Mouse (Mus musculus): Measurements from ENCODE around the gene Phc1. TPM values are rescaled to one million over a fixed set of nuclear protein-coding genes. Genes with fewer than 3 reads are reported as not detected.

The Phc1 gene
- total and polyA plus RNA-seq, 2 experiments from 2014 or later, result 26.8 to 60.5 TPM

DNA sequence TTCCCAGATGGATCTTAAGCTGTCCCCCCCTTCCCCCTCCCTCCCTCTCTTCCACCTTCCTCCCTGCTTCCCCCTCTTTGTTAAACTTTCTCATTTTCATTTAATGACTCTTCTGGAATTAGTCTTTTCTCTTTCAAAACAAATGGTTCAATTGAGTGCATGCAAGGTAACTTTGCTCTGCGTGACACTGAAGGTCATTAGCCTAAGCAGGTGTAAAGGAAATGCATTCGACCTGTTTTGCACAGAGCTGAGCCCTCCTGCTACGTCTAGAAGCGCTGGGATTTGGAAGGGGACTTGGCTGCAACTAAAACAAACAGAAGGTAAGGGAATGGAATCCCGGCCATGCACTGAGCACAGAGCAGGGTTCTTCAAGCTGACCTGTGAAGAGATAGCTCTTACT is 1.8 kb upstream of the Phc1 start:
- no peak for ATAC-seq (ENCODE audit: low FRiP score)
- TF ChIP-seq CTCF (IDR thresholded peaks at IDR 0.05), result no peak

DNA sequence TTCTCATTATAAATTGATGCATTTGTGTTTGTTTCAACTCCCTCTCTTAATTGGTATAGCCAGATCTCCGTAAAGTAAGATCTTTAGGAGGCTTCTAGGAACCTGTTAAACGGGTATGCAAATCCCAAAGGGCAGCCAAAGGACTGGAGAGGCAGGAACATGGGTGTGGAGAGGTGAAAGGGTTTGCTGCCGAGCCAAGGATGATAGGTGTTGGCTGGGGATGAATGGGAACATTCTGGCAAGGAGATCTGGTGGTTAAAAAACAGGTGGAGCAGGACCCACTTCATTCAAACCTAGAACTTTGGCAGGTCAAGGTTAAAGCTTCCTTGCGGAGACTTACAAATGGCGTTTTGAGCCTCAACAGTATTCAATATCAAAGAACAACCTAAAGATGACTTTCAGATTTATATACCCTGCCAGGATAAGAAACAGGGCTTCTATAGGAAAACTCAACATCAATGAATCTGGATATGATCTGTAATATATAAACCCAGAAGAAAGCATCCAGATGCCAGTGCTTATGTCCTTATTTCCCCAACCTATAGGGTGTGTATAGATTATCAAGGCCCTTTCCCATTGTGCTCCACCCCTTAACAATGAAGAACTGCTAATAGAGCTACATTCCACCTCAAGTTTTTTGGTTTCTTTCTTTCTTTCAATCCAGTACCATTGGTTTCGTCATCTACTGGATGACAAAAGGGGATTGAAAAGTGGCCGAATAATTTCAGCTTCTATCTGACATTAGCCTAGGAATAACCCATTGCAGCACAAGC is 863 bp upstream of the Phc1 start:
- H3K27ac ChIP-seq (ENCODE audit: low read depth, low read length), result peak overlapping the region; percentile 94
- DNase-seq (ENCODE audit: low spot score) (peak; percentile 5), ATAC-seq (ENCODE audit: low FRiP score) (no peak)
- H3K4me2 ChIP-seq (ENCODE audit: low read depth, low read length, poor library complexity, severe bottlenecking), result peak overlapping the region; percentile 72
- peak overlapping the region; percentile 70 for H3K4me3 ChIP-seq (ENCODE audit: low read depth, low read length)
- no peaks in the 10 kb centered on the region for H3K36me3 ChIP-seq (ENCODE audit: insufficient read depth, low read length)
- TF ChIP-seq CTCF (IDR thresholded peaks at IDR 0.05), result no peak
- WGBS, result 42% methylated on average over 7 of the region's 7 CpGs
- H3K27me3 ChIP-seq (ENCODE audit: insufficient read depth, low read length), result no peaks in the 10 kb centered on the region
- H3K9ac ChIP-seq (replicated peaks; ENCODE audit: low read length, poor library complexity, severe bottlenecking), result peak overlapping the region; percentile 83; the same call in 1 of the 2 replicates
- no peaks in the 10 kb centered on the region for H3K9me3 ChIP-seq (ENCODE audit: low read length)
- H3K4me1 ChIP-seq (ENCODE audit: insufficient read depth, low read length), result no peaks in the 10 kb centered on the region; the same call in 1 of the 2 replicates

More for the DNA sequence above, 1.8 kb upstream of the Phc1 start:
- Histone ChIP-seq H3K4me3 (ENCODE audit: low read depth, low read length) (no peak overlapping the region), H3K4me2 (ENCODE audit: low read depth, low read length, poor library complexity, severe bottlenecking) (no peak overlapping the region), H3K4me1 (ENCODE audit: insufficient read depth, low read length) (no peaks in the 10 kb centered on the region; the same call in 1 of the 2 replicates), H3K27me3 (ENCODE audit: insufficient read depth, low read length) (no peaks in the 10 kb centered on the region), H3K27ac (ENCODE audit: low read depth, low read length) (no peak overlapping the region), H3K9ac (replicated peaks; ENCODE audit: low read length, poor library complexity, severe bottlenecking) (no peak overlapping the region), H3K9me3 (ENCODE audit: low read length) (no peaks in the 10 kb centered on the region), H3K36me3 (ENCODE audit: insufficient read depth, low read length) (no peaks in the 10 kb centered on the region)
- DNase-seq (ENCODE audit: low spot score), result no peak
- WGBS, result 36% methylated on average over 5 of the region's 5 CpGs

DNA sequence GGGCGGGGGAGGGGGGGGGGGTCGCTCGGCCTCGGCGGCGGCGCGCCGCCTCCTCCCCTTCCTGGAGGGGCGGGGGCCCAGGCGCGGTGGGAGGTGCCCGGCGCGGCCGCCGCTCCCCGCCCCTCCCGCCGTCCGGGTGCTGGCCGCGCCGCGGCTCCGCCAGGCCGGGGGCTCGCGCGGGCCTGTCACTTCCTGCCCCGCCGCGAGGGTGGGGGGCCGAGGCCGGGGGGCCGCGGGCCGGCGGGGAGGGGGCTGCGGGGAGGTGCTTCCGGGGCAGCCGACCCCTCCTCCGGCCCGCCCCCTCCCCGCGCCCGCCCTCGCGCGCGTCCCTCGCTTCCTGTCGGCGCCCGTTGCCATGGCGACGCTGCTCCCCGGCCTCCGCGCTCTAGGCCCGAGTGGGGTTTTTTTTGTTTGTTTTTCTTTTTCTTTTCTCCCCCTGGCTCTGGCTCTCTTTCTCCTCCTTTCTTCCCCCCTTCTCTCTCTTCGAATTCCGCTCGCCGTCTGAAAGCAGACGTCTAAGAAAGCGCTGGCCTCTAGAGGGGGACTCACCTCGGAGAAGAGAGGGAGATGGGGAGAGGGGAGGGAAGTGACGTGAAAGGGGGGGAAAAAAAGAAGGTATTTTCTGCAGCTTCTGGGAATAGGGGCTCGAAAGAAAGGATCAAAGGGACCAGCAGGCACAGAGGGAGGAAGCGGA is 566 bp downstream of the Phc1 start:
- H3K4me3 ChIP-seq (ENCODE audit: low read depth, low read length), result peak overlapping the region; percentile 70
- ATAC-seq (ENCODE audit: low FRiP score), result peak; percentile 91
- no peaks in the 10 kb centered on the region; the same call in 1 of the 2 replicates for H3K4me1 ChIP-seq (ENCODE audit: insufficient read depth, low read length)
- H3K36me3 ChIP-seq (ENCODE audit: insufficient read depth, low read length), result peaks cover 2% of the 10 kb centered on the region
- peak overlapping the region; percentile 94 for H3K27ac ChIP-seq (ENCODE audit: low read depth, low read length)
- peak; percentile 93 for DNase-seq (ENCODE audit: low spot score)
- no peaks in the 10 kb centered on the region for H3K27me3 ChIP-seq (ENCODE audit: insufficient read depth, low read length)
- peak; percentile 67 for TF ChIP-seq CTCF (IDR thresholded peaks at IDR 0.05)
- H3K9me3 ChIP-seq (ENCODE audit: low read length), result no peaks in the 10 kb centered on the region
- WGBS, result 1% methylated on average over 14 of the region's 71 CpGs
- H3K9ac ChIP-seq (replicated peaks; ENCODE audit: low read length, poor library complexity, severe bottlenecking), result peak overlapping the region; percentile 83
- H3K4me2 ChIP-seq (ENCODE audit: low read depth, low read length, poor library complexity, severe bottlenecking), result peak overlapping the region; percentile 72

DNA sequence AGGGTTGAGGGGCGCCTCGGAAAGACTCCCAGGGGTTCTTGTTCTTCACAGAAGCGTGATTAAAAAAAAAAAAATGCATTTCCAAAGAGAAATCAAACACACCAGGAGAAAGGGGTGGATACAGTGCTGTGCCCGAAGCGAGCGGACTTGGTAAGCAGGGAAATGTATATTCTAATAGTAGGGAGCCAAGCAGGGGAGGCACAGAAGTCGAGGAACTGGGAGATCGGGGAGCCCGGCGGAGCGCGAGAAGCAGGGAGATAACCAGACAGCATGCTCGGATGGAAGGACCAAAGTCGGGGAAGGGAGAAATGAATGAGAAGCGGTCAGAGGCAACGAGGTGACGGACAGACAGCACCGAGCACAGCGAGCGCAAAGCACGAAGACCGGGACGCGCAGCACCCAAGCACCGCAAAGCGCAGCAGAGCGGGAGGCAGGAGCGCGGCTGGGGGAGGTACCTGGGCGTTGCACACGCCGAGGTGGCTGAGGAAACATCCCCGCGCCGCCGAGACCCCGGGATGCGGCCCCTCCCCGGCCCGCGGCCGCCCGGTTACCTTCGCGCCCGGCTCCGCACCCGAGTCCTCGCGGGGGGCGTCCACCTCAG is 1.2 kb downstream of the Phc1 start:
- H3K27me3 ChIP-seq (ENCODE audit: insufficient read depth, low read length), result no peaks in the 10 kb centered on the region
- peak overlapping the region; percentile 70 for H3K4me3 ChIP-seq (ENCODE audit: low read depth, low read length)
- H3K27ac ChIP-seq (ENCODE audit: low read depth, low read length), result peak overlapping the region; percentile 94
- no peak for TF ChIP-seq CTCF (IDR thresholded peaks at IDR 0.05)
- peaks cover 7% of the 10 kb centered on the region for H3K36me3 ChIP-seq (ENCODE audit: insufficient read depth, low read length)
- peak overlapping the region; percentile 83 for H3K9ac ChIP-seq (replicated peaks; ENCODE audit: low read length, poor library complexity, severe bottlenecking)
- ATAC-seq (ENCODE audit: low FRiP score) (peak; percentile 76), DNase-seq (ENCODE audit: low spot score) (peak; percentile 67)
- 0% methylated on average over 25 of the region's 51 CpGs for WGBS
- H3K4me1 ChIP-seq (ENCODE audit: insufficient read depth, low read length), result no peaks in the 10 kb centered on the region; the same call in 1 of the 2 replicates
- H3K4me2 ChIP-seq (ENCODE audit: low read depth, low read length, poor library complexity, severe bottlenecking), result peak overlapping the region; percentile 72
- H3K9me3 ChIP-seq (ENCODE audit: low read length), result no peaks in the 10 kb centered on the region

DNA sequence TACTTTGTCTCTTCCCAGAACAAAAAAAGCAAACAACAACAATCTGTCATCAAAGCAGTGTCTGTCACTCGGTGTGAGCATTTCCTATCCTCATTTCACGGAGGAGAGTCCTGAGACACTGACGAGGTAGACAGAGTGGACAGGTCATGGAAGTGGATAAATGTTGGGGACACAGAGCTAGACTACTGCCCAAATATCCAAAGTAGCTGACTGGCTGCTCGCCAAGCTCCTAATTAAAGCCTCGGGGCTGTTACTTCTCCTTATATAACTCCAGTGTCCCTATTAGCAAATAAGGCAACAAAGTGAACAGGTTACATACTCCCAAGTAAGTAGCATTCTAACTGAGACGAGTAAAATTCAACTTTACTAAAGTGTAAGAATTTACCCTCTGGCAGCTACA is 2.8 kb downstream of the Phc1 start:
- no peak for TF ChIP-seq CTCF (IDR thresholded peaks at IDR 0.05)
- Histone ChIP-seq H3K4me1 (ENCODE audit: insufficient read depth, low read length) (no peaks in the 10 kb centered on the region; the same call in 1 of the 2 replicates), H3K27me3 (ENCODE audit: insufficient read depth, low read length) (no peaks in the 10 kb centered on the region), H3K4me3 (ENCODE audit: low read depth, low read length) (no peak overlapping the region), H3K27ac (ENCODE audit: low read depth, low read length) (no peak overlapping the region), H3K9ac (replicated peaks; ENCODE audit: low read length, poor library complexity, severe bottlenecking) (no peak overlapping the region), H3K36me3 (ENCODE audit: insufficient read depth, low read length) (peaks cover 22% of the 10 kb centered on the region), H3K4me2 (ENCODE audit: low read depth, low read length, poor library complexity, severe bottlenecking) (no peak overlapping the region; the same call in 1 of the 2 replicates), H3K9me3 (ENCODE audit: low read length) (no peaks in the 10 kb centered on the region)
- DNase-seq (ENCODE audit: low spot score) (no peak), ATAC-seq (ENCODE audit: low FRiP score) (no peak)
- WGBS, result 53% methylated on average over 6 of the region's 6 CpGs
